Mouse (Mus musculus) liver, adult 2 months (tissue): Measurements from ENCODE around the gene Rhox13.

Experiments used
- CTCF ChIP-seq: fragments of 200-500 bp; IDR thresholded peaks from 2 replicates; pipeline ENCODE4 v1.5.1; 2011; ENCODE audit warnings: low read depth, low read length, control low read depth
- POLR2A ChIP-seq: fragments of 200-500 bp; IDR thresholded peaks from 2 replicates; pipeline ENCODE4 v1.6.1; 2011; ENCODE audit warnings: low read length, control low read depth; ENCODE audit not compliant: insufficient read depth; ENCODE audit errors: extremely low read depth

DNA sequence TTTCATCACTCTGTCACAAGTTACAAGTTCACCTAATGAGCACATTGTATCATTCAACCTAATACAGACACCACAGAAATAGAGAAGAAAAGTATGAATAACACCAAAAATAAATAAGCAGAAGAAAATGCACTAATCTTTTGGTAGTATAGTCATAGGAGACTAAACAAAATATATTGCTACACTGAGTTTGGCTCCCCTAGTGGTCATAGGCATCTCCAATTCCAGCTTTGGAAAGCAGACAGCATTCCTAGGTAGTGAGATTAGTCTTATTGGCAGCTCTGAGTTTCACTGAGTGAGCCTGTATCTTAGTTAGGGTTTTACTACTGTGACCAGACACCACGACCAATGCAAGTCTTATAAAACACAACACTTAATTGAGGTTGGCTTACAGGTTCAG, 38.1 kb downstream of the Rhox13 start:
- TF ChIP-seq CTCF (no peak), POLR2A (no peak)
